Mouse (Mus musculus): ENCODE data around the gene Sntg2.

The Sntg2 gene

DNA sequence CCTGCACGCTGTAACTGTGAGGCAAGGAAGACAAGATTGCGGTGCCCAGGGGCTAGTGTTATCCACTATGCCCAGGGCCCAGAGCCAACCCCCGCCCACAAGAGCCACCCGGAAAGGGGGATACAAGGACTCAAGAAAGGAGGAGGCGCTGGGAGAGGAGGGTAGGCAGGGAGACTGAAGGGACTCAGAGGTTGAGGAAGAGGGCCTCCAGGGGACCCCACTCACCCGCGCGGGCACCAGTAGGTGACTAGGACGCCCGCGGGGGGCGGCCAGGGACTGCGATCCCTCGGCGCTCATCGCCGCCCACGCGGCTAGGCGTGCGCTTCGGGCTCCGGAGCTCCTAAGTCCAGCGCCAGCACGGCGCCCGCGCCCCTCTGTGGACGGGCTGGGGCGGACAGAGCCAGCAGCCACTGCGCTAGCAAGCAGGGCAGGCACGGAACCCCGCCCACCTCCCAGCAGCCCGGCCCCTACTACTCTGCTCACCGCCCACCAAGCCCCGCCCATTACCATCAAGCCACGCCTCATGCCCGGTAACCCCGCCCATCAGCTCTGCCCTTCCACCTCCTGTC is at the start of gene Sntg2:
Sntg2 (minus strand) TSS at position 443 of the 569 bp plus-strand sequence.
- peak; percentile 92 for DNase-seq (ENCODE audit: low spot score)

DNA sequence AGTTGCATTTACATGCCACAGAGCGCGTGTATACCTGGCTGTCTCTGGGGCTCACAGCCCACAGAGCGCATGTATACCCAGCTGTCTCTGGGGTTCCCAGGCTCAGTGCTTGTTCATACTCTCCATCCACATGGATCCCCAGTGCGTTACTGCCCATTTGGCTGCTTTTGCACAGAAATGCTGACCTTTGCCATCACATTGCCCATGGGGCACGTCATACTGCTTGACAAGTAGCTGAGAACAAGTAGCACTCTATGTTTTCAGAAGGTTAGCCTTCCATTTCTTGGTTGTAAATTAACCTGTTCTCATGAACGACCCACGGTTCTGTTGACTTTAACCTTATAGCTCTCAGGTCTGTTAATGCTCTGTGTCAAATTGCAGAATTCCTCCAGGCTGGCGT is 43.4 kb upstream of the Sntg2 start:
- no peak for DNase-seq (ENCODE audit: low spot score)

DNA sequence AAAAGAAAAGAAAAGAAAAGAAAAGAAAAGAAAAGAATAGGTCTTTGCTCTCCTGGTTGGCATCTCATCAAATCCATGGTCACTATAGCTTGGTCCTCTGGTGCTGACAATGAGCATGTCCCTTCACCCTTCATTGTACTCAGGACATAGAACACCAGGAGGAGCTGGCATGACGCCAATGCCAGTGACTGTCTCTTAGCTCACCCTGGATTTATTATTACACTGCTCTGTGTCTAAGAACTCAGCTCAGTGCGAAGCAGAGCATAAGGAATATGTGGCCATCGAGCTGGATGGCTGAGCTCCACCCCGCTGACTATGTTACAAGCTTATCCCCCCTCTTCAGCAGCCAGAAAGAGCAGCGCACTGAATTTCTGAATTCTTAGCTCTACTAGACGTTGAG is 42.8 kb upstream of the Sntg2 start:
- DNase-seq (ENCODE audit: low spot score) = peak; percentile 46

DNA sequence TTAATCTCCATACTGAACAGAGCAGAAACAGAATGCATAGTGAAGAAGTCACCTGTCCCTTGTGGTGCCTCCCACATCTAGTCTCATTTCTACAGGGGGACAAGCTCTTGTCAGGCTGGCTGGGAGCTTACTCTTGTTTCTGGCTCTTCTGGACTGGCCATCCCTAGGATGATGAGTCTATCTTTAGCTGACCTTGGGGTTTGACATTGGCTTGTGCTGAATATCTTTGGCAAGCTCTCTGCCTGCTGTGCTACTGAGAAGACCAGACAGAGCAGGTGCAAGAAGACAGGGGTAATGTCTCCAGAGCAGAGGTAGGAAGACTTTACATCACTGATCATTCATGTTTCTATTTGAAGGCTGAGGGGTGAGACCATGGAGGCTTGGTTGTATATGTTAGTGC is 29.5 kb upstream of the Sntg2 start:
- DNase-seq (ENCODE audit: low spot score) = no peak

DNA sequence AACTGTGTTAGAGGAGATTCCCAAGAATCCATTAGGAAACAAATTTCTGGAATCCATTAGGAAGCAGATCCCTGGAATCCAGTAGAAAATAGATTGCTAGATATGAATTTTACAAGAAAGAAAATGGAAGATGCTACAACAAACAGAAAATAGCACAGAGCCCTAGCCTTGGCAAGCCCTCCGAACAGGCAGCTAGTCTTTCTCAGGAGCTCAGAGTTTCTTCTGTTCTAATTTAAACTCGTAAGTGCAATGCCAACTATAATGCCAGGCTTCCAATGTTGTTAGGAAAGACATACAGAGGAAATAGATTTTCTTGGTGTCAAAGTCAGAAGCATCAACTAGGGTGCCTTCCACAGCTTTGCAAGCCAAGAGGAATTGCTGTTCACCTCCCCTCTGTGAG is 27.4 kb upstream of the Sntg2 start:
- DNase-seq (ENCODE audit: low spot score) = no peak

DNA sequence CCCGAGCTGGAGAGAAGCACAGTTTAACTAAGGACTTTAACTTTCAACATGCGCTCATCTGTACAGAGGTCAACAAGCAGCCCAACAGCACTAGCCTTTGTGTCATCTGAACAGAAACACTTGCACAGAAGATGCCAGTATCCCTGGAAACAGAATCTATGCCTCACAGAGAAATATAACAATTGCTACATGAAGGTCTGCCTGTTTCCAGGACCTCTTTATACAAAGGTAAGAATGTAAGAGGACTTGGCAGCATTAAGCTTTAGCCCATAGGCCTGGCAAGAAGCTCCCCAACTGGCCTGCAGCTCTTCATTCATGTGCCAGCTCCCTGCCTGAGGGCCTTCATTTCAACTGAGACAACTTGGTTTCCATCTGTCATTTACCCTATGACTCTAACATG is 26.9 kb upstream of the Sntg2 start:
- DNase-seq (ENCODE audit: low spot score) = no peak

DNA sequence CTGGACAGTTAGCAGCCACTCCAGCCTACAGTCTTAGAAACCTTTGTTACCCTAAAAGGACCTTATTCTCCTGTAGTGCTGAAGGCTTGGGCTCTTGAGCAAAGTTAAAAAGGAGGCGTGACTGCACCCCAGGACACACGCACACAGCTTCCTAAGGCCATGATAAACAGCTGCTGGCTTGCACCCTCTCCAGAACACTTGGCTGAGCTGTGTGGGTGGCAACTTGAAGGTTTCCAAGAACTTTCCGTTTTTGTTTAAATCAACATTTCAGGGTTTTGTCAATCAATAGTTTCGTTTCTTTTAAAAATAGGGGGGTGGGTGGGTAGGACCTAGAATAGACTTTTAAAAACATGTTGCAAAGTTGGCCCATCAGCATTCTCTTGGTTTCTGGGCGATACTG is 882 bp downstream of the Sntg2 start:
- DNase-seq (ENCODE audit: low spot score) = no peak

DNA sequence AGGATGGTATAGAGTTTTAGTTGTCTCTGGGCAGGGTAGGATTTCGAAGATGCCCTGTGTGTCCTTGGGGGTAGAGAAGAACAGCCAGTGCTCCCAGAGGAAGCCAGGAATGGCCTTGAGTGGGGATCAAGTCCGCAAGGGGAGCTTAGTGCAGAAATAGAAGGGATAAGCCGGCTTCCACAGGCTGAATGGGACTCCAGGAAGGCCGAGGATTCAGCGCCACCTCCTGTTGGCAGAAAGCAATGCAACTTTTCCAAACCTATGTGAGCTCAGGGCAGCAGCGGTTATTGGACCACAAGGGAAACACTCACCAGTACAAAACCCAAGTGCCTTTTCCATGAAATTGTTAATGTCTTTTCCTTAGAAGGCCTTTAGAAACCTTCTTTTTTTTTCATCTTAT is 3.4 kb downstream of the Sntg2 start:
- peak; percentile 92 for DNase-seq (ENCODE audit: low spot score)

DNA sequence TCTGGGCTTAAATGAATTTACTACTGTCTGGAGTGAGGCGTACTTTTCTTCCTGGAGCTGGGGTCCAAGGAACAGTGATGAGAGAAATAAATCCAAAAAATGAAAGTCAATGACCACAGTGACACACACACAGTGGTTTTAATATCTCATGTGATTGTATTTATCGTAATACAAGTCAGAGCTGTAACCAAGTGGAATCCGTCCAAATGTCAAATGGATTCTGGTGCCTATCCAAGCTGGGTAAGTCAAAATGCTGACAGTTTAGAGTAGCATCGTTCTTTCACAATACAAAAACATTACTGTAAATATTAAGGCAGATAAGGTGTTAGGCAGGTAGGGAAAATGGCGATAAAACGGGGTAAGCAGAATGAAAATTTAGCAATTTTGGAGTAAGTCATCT is 4.0 kb downstream of the Sntg2 start:
- no peak for DNase-seq (ENCODE audit: low spot score)

DNA sequence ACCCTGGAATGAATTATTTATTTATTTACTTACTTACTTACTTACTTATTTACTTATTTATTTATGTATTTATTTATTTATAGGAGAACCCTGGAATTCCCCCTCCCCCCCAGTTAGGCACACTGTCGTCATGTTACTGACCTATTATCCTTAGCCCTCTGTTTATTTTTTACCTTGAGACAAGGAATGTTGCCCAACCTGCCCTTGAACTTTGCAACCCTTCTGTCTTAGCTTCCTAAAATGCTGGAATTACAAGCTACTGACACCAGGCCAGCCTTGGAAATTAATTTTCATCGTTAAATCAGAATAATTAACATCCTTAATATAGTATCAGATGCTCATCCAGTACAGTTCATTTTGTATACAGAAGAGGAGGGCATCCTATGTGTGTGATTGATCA is 10.9 kb downstream of the Sntg2 start:
- no peak for DNase-seq (ENCODE audit: low spot score)

DNA sequence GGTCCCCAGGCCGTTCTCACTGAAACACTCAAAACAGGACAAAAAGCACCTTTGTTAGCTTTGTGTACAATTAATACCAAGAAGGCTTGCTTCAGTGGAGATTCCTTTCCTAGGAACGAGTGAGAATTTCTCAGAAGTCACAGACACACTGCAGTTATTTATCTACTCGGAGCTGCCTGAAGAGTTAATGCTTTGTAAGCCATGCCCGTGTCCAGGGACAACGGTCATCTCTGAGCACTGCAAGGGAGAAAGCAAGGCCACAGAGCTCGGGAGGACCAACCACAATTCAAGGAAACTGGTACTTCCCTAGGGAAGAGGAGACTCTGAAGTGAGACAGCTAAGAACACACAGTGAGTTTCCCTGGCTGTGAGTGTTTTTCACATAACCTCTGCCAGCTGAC is 15.5 kb downstream of the Sntg2 start:
- DNase-seq (ENCODE audit: low spot score) = no peak

DNA sequence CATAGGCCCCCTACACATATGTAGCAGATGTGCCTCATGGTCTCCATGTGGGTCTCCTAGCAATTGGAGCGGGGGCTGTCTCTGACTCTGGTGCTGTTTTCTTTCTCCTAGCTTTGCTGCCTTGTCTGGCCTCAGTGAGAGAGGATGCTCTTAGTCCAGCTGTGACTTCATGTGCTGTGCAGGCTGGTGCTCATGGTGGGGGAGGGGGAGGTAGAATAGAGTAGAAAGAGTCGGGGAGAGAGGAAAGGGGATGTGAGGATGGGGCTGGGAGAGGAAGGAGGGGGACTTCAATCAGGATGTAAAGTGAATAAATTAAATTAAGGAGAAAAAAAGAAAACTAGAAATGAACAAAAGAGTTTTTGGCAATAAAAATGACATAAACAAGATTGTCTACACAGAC is 20.8 kb downstream of the Sntg2 start:
- no peak for DNase-seq (ENCODE audit: low spot score)

DNA sequence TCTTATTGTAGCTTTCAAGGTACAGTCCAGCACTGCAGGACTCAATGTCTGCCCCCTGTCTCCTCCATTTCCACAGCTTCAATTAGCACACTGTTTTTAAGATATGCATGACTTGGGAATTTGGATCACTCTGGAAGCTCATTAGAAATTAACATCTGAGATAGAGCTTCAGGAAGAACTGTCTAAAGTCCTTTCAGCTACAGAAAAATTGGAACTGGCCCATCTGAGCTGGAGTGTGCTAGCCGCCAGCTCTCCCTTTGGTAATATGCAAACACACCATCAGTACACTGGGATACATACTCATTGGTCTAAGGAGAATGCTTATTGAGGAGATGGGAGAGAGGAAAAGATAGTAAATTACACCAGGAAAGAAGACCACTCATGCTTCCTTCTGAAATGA is 25.1 kb downstream of the Sntg2 start:
- no peak for DNase-seq (ENCODE audit: low spot score)

DNA sequence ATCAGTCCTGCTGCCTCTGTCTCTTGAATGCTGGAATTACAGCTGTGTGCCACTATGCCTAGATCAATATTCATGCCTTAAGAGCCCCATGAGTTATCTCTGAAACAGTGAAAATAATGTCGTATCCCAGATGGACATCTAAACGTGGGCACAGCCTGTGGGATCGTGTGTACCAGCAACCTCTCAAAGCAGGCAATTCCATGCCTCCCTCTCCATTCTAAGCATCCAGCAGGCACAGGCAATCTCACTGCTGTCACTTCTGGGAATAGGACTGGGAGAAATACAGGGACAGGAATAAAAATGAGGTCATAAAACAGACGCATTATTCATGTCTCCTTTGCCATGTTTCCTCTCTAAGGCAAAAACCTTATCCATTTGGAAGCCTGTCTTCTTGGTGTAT is 25.9 kb downstream of the Sntg2 start:
- no peak for DNase-seq (ENCODE audit: low spot score)

DNA sequence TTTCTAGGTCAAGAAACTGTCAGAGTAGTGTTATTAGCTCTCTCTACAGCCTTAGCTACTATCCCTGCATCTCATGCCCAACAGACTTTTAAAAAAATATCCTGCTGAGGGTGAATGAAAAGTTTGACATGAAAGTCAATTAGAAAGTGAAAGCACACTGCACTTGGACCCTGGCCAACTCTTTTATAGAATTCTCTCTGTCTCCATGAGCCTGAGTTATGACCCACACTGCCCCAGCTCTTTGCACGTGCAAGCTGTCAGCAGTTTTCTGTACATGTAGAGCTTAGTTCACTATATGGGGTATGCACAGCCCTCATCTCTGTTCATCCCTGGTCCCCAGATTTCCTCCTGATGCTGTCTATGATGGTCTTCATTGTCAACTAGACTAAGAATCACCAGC is 28.4 kb downstream of the Sntg2 start:
- DNase-seq (ENCODE audit: low spot score) = no peak

DNA sequence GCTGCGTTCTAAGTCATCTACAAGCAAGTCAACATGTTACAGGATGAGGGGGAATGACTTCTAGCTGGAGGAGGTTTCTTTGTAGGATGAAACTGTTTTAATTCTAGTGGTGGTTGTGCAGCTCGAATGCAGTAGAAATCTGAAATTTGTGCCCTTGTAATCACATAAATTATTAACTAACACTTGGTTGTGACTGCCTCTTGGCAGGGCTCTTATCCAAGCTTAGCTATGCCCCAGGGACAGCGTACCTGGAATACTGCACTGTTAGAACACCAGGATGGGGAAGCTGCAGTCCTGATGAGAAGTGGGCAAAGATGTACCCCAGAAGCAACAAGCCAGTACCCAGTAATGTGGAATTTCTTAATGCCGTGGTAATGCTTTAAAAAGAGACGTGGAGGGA is 36.9 kb downstream of the Sntg2 start:
- DNase-seq (ENCODE audit: low spot score) = no peak

DNA sequence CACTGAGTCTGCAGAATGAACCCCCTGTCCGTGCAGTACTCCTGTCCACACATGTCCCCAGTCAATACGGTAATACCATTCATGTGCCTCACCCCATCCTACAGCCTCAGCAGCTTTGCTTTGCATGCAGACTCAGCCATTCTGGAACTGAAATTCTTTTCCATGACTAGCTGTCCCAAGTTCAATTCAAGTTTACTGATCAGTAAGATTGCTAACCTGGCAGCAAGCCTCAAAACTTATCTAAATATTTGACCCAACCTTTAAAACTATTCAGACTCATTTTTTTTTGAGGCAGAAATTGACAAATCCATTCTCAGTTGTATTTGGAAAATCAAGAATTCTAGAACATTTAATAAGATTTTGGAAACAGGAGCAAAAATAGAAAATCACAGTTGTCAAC is 38.7 kb downstream of the Sntg2 start:
- DNase-seq (ENCODE audit: low spot score) = no peak

DNA sequence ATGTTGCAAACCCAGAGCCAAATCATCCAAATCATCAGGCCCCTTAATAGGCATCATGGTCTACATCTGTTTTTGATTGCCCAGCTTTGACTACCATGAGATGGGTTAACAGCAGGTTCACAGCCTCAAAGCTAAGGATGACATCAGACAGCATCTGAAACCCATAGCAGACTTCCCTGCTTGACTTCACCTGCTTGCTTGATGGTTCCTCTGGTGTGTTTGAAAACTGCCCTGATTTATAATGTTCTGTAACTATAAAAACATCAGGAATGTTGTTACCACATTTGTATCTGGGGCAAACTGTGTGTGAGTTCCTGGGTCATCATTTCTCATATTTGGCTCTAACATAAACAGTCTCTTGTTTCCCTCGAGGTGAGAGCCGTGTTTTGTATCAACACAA is 55.2 kb downstream of the Sntg2 start:
- DNase-seq (ENCODE audit: low spot score) = no peak

DNA sequence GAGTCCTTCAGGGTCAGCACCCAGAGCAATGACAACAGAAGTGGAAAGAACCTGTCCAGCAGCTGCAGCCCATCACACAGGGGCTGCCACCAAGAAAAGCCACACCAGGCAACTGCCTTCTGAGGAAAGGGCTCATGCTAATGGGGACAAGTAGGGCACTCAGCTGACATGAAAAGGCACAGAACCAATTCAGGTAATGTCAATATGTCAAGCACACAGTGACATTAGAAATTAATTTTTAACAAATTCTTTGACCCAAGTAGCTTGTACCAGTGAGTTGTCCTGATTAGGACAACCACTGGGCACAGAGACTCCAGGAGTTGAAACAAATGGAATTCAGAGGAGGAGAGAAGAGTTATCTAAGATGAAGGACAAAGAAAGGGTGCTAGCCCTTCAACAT is 60.2 kb downstream of the Sntg2 start:
- no peak for DNase-seq (ENCODE audit: low spot score)

DNA sequence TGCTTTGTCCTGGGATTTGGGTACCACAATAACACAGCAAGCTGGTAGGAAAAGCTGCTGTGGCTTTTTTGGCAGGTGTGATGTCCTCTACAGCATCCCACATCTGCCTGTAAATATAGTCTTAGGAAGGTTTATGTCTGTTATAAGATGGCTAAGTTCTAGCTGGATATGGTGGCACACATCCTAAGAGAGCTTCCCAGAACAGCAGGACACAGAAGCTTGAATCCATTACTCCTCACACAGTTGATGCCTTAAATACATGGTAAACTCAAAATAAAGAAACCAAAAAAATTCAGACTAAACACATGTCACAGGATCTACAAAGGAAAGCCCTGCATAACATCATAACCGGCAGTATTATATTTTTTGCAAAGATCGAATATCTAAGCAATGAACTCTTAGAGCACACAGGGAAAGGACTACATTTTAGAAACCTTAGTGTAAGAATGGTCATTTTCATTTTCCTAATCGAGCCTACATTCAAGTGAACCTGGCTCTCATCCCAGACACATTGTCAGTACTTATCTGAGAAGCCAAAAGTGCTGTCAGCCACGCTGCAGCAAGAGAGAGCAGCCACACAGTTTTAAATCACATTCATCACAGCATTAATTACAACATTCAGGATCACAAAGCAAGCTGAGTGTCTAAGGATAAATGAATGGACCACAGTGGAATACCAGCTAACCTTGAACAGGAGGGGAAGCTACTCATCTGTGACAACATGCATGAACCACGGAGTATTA is 64.8 kb downstream of the Sntg2 start:
- no peak for DNase-seq (ENCODE audit: low spot score)

DNA sequence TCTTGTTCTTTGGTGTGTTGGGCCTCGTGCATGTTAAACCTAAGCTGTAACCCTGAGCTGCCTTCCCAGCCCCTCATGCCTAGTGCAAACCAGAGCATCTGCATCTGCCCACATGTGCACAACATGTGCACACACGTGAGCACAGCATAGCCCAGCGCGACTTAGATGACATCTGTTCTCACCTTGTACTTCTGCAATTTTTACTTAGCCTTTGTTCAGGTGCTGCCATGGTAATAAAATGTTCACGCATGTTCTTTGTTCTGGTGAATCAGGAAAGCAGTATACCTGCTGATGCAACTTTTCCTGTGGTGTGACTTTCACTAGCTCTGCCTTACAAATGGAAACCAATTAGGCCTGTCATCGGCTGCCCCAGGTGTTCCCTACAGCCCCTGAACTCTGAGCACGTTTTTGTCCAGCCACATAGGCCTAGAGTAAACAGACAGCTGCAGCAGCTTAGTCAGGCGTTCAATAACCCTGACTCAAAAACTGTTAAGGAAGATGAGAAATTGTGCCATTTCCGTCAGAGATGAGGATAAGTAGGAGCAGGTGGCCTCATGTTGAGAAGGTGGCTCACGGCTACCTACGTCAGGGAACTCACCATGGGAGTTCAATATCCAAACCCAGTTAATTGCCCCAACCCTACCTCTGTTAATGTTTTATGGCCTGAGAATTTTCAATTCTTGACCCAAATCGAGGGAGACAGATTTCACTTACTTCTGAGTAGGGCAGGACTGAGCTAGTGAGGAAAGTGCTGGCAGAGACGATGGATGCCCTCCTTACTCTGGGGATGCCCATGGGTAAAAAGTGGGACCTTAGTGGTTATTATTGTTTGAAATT is 80.2 kb downstream of the Sntg2 start:
- no peak for DNase-seq (ENCODE audit: low spot score)

DNA sequence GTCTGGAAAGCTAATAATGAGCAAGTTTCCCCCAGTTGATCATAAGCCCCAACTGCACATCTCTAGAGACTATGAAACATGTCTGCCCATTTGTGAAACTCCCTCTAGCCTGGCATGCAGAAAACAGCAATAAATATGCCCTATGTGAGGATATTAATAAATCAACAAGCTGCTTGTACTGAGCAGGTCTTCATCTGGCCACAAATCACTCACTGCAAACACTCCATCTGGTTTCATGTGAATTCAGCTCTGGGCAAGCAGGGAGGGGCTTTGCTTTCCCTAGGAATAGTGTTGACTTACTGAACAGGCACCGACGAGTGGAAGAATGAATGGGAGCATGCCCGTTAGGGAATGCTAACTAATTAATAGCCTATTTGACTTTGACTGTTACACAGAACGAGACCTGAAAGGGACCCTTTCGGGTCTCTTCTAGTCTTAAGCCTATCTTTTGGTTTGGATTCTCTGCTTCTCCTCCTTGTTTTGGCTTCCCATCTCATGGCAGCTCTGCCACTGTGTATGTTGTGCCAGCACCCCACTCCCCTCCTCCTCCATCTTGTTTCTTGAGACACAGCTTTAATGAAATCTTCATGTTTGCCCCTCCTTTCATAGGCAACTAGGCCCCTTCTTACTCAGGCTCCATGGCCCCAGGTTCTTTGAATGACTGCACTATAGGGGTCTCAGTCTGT is 86.1 kb downstream of the Sntg2 start:
- no peak for DNase-seq (ENCODE audit: low spot score)

DNA sequence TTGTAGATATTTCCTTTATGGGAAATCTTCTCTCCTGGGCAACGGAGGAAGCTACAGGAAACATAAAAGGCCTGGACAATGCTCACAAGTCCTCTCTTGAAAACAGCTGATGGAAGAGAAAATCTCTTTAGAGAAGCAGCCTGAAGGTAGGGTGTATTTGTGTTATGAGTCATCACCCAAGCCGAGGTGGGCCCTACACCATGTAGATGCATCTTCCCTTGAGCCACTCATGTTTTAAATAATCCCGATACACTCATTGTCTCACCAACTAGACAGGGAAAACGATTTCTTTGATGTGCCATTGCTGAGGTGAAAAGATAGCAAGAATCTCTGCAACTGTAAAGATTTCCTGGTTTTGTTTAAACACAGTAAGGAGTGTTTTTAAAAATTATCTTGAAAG is 89.4 kb downstream of the Sntg2 start:
- DNase-seq (ENCODE audit: low spot score) = no peak

Data from testis, postnatal 10 days (tissue).